Comparison of ENCODE assay signal across 23 mouse cellular contexts in genomic region chr7:129002419-129002818, GRCm38 (mm10).
A peak's percentile ranks its signal among the peaks of the same experiment; 100 is the strongest.
DNase-seq lines count a peak whose midpoint lies in the region; ATAC-seq lines count a peak whose summit lies in the region.
"Had no signal": no experiment of that assay in that cellular context is flagged by ENCODE, and none has a peak within 500 bp of the region (broad histone marks: within the 10 kb centered on the region; RNA-seq: fewer than 3 reads in every experiment).

No protein-coding gene starts in this region.

- no peaks in the 10 kb centered on the region for H3K27me3 ChIP-seq in lung, embryonic 16.5 days (ENCODE audit: control insufficient read depth, insufficient read depth, low read depth, low read length)
- H3K27me3 ChIP-seq: heart, embryonic 15.5 days; hindbrain, embryonic 15.5 days; kidney, embryonic 15.5 days; limb, embryonic 12.5 days; midbrain, embryonic 12.5 days had no signal

- DNase-seq in adrenal gland, adult (ENCODE audit: inconsistent age in 2 of 2, low spot score in 1 of 2) = peak; percentile 5 to 42
- no peak for DNase-seq in adrenal gland, postnatal 14 days
- no peak for DNase-seq in lung, adult 18-20 months
- peak; percentile 13 for DNase-seq in layer of hippocampus, adult 9-10 months (ENCODE audit: low spot score)
- DNase-seq in embryo, embryonic 11 days = no peak
- DNase-seq: cerebellum, adult 11 months; cerebellum, adult 9-11 months; gastrocnemius, postnatal 14 days; heart, adult 18-20 months; heart, postnatal 4 days; kidney, adult 11 months; liver, postnatal 0 days had no signal

- peak overlapping the region; percentile 65 for H3K27ac ChIP-seq in lung, embryonic 16.5 days (ENCODE audit: low read length)
- H3K27ac ChIP-seq: embryonic facial prominence, embryonic 10.5 days; heart, embryonic 15.5 days; hindbrain, embryonic 15.5 days; kidney, embryonic 15.5 days; limb, embryonic 12.5 days; midbrain, embryonic 12.5 days had no signal

- no peak overlapping the region for H3K4me2 ChIP-seq in lung, embryonic 16.5 days (ENCODE audit: low read depth, low read length)
- H3K4me2 ChIP-seq: heart, embryonic 15.5 days; hindbrain, embryonic 15.5 days; kidney, embryonic 15.5 days; limb, embryonic 12.5 days; liver, embryonic 11.5 days; midbrain, embryonic 12.5 days had no signal

- no peak overlapping the region for H3K4me3 ChIP-seq in lung, embryonic 16.5 days (ENCODE audit: low read length)
- H3K4me3 ChIP-seq: embryonic facial prominence, embryonic 10.5 days; heart, embryonic 15.5 days; hindbrain, embryonic 15.5 days; kidney, embryonic 15.5 days; limb, embryonic 12.5 days; midbrain, embryonic 12.5 days had no signal

- no peaks in the 10 kb centered on the region for H3K36me3 ChIP-seq in lung, embryonic 16.5 days (ENCODE audit: control insufficient read depth, insufficient read depth, low read length)
- H3K36me3 ChIP-seq: embryonic facial prominence, embryonic 10.5 days; heart, embryonic 15.5 days; hindbrain, embryonic 15.5 days; kidney, embryonic 15.5 days; limb, embryonic 12.5 days; midbrain, embryonic 12.5 days had no signal

- WGBS in lung, embryonic 16.5 days = 64% methylated on average over 5 of the region's 5 CpGs

- H3K9ac ChIP-seq in lung, embryonic 16.5 days (ENCODE audit: low read length) = no peak overlapping the region
- H3K9ac ChIP-seq: heart, embryonic 15.5 days; hindbrain, embryonic 15.5 days; kidney, embryonic 15.5 days; limb, embryonic 12.5 days; liver, postnatal 0 days; midbrain, embryonic 12.5 days had no signal

- ATAC-seq in lung, embryonic 16.5 days (ENCODE audit: low read depth) = no peak
- no peak for ATAC-seq in megakaryocyte, adult 5-6 weeks (ENCODE audit: poor library complexity, severe bottlenecking)
- no peak for ATAC-seq in activated CD4-positive, CD25-positive, alpha-beta regulatory T cell, adult 4 months
- ATAC-seq: forebrain, embryonic 16.5 days; liver, postnatal 0 days had no signal

- 0 out of 2 replicates have a peak, but pooled peaks cover 2% of the 10 kb centered on the region for H3K4me1 ChIP-seq in lung, embryonic 16.5 days (replicated peaks; ENCODE audit: control insufficient read depth, insufficient read depth, low read length)
- H3K4me1 ChIP-seq: embryonic facial prominence, embryonic 10.5 days; heart, embryonic 15.5 days; hindbrain, embryonic 15.5 days; kidney, embryonic 15.5 days; limb, embryonic 12.5 days; midbrain, embryonic 12.5 days had no signal

- no peaks in the 10 kb centered on the region for H3K9me3 ChIP-seq in lung, embryonic 16.5 days (ENCODE audit: control insufficient read depth, low read length)
- H3K9me3 ChIP-seq: embryonic facial prominence, embryonic 10.5 days; heart, embryonic 15.5 days; hindbrain, embryonic 15.5 days; kidney, embryonic 15.5 days; limb, embryonic 12.5 days; midbrain, embryonic 12.5 days had no signal

Comparison
In these comparisons a context has a peak if more than half of its experiments do, and no peak if none do; other contexts are left out.
1. DNase-seq: peak in adrenal gland, adult (2 of 2) and layer of hippocampus, adult 9-10 months (single experiment); none in adrenal gland, postnatal 14 days (single experiment), lung, adult 18-20 months (0 of 2) and embryo, embryonic 11 days (single experiment).